Mouse (Mus musculus): ENCODE measurements around the gene Dcun1d4.

- TF ChIP-seq TAL1 (IDR thresholded peaks at IDR 0.05; ENCODE audit: low read length) (no peak), GATA1 (IDR thresholded peaks at IDR 0.05; ENCODE audit: low read length) (no peak)
These were observed 119.2 kb downstream of the Dcun1d4 start for GRCm38 (mm10) chr5:73599991-73600390.

Measured in erythroblast, embryonic 14.5 days (primary cell).